Mouse (Mus musculus): Measurements from ENCODE around the gene Atp1a2.
A peak's percentile ranks its signal among the peaks of the same experiment; 100 is the strongest.

Gene Atp1a2

GRCm38 (mm10) chr1:172297611-172298537, at the start of gene Atp1a2:
TSS of gene Atp1a2 (minus strand) at chr1:172298064.
- no peak for DNase-seq (ENCODE audit: low read depth, low spot score)

DNA sequence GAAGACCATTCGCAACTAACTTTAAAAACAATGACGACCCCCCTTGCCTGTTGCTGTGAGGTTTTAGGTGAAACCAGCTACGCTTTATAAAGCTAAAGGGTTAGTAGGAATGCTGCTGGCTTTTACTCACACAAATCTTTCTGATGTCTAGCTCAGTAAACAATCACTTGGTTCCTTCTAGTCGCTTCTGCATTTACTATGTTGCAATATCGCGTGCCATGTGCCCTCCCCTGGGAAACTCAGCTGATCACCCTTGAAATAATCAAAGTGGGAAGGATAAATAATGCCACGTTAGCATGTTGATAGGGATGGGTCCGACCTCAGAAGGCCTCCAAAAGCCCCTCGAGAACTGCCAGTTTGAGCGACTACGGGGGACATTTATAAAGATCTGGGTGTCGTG, 49.5 kb upstream of the Atp1a2 start:
- DNase-seq (ENCODE audit: low read depth, low spot score): no peak

DNA sequence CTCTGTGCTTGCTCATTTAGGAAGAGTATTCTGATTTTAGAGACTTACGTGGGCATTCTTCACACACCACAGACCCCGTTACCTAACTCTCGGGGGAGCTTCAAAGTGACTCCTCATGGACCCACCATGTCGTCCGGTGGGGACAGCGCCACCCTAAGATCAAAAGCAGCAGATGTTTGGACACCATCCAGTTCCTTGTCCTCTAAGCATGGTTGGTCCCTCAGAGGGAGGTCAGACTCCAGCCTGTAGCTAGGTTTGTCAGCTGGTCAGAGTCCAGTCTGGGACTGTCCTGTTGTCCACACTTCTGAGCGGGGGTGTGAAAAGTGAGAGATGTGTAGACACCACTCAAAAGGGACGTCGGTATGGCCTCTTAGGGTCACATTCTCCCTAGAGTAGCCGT, 48.8 kb upstream of the Atp1a2 start:
- DNase-seq (ENCODE audit: low read depth, low spot score): no peak

DNA sequence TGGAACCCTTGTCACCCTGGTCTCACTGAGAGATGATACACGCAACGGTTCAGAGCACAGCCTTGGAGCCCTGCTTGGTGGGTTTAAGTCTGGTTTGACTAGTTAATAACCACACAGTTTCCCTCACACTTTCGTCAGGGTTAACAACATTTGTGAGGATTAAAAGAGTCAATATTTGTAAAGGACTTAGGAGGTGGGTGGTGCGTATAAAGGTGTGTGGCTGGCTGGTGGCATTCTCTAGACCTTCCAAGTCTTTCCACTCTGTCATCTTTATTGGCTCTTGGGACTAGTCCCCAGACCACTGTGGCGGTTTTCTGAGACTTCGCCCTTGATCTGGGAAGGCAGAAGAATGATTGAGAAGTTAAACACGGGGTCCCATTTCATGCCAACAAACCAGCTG, 47.0 kb upstream of the Atp1a2 start:
- DNase-seq (ENCODE audit: low read depth, low spot score): no peak

- no peak for DNase-seq (ENCODE audit: low read depth, low spot score)
Observed at GRCm38 (mm10) chr1:172343914-172344313, 46.0 kb upstream of the Atp1a2 start.

GRCm38 (mm10) chr1:172342729-172343128, 44.9 kb upstream of the Atp1a2 start:
- DNase-seq (ENCODE audit: low read depth, low spot score): no peak

DNA sequence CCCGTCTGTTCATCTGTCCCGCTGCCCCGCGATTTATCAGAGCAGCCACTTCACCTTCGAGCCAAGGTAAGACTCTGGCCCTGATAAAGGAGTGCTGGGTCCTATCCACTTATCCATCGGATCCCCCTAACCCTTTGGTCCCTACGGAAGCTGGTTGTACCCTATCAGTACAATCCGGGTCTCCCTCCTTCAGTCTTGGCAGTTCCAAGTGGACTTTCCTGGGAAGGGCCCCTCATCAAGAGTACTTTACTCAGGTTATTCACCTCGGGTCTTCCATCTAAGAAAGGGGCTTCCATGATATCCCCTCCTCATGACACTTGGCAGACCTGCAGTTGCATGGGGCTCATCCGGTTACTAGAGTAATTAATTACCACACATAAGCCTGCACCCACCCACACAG, 43.5 kb upstream of the Atp1a2 start:
- no peak for DNase-seq (ENCODE audit: low read depth, low spot score)

DNA sequence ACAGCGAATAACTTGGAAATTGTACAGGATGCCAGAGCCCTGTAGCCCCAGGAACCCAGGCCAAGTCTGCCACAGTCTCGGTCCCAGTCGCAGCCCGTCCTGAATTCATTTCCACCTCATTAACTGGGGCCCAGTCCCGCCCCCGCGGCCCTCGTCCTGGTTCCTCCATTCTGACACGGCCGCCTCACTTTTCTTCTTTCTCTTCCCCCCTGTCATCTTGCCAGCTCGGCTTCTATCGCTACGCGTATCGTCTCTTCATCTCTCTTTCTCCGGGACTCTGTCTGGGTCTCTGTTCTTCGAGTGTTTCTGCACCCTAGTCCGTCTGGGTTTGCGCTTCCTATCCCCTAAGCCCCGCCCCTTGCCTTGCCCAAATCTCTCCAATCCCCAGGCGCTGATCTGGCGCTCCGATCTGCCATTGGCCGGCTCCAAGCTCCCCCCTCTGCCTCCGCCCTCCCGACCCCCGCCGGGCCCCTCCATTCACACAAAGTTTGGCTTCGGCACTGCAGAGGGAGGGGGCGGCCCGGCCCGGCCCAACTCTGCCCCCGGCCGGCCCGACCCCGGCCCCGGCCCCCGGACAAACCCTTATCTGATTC, 43.0 kb upstream of the Atp1a2 start, which contains the start of gene Kcnj10:
TSS of gene Kcnj10 (plus strand) at position 482 of the 593 bp plus-strand sequence.
- peak; percentile 55 for DNase-seq (ENCODE audit: low read depth, low spot score)

DNA sequence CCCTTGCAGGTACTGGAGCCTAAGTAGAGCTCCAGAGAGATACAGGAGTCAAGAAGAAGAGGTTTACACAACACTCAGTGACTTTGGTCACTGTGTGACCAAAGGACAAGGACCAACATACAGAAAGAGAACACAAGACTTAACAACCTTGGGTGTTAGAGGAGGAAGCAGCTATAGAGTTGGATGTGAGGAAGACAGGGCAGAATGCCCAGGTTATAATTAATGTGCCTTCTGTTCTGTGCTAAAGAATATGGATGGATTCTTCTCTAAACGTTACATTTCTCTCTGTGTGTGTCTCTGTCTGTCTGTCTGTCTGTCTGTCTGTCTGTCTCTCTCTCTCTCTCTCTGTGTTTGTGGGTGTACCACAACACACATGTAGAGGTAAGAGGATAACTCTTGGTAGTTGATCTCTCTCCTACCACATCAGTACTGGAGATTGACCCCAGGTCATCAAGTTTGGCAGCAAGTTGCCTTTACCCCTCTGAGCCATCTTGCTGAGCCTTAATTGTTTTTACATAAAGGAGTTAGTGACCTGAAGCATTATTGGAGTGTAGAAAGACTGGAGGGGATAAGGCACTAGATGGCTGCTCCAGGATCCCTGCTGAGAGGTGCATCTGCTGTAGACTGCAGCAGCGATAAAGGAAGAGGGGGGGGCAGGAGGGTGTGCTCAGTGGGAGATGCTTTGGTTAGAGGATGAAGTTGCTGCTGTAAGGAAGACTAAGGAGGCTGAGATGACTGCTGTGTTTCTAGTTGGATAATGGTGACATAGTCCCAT, 39.7 kb upstream of the Atp1a2 start:
- DNase-seq (ENCODE audit: low read depth, low spot score): no peak

DNA sequence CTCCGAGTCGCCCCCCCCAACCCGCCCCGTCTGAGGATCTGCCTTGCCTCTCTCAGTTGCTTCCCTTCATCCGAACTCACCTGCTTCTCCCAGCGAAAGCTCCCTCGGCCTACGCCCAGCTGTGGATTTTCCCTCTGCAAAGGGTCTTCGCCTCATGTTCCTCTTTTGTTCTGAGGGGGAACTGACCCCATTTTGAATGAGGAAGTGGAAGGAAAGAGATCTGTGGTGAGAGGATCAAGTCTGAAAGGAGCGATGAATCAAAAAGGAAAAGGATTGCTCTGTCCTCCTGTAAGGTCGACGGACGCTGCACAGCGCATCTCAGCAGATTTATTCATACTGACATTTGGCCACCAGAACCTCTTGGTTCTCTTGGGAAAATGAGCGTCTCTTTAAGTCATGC, 37.9 kb upstream of the Atp1a2 start:
- DNase-seq (ENCODE audit: low read depth, low spot score): no peak

GRCm38 (mm10) chr1:172333512-172333911, 35.6 kb upstream of the Atp1a2 start:
- DNase-seq (ENCODE audit: low read depth, low spot score): no peak

DNA sequence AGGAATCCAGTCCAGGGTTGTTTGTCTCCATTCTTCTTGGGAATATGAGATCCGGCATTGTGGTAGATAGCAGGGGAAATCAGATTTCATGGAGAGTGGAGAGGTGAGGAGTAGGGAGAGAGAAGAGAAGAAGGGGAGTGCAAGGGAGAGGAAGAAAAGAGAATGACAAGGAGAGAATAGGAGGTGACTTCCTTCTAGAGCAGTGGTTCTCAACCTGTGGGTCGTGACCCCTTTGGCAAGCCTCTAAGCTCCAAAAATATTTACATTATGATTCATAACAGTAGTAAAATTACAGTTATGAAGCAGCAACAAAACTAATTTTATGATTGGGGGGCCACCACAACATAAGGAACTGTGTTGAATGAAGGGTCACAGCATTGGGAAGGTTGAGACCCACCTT, 35.1 kb upstream of the Atp1a2 start:
- DNase-seq (ENCODE audit: low read depth, low spot score): no peak

DNA sequence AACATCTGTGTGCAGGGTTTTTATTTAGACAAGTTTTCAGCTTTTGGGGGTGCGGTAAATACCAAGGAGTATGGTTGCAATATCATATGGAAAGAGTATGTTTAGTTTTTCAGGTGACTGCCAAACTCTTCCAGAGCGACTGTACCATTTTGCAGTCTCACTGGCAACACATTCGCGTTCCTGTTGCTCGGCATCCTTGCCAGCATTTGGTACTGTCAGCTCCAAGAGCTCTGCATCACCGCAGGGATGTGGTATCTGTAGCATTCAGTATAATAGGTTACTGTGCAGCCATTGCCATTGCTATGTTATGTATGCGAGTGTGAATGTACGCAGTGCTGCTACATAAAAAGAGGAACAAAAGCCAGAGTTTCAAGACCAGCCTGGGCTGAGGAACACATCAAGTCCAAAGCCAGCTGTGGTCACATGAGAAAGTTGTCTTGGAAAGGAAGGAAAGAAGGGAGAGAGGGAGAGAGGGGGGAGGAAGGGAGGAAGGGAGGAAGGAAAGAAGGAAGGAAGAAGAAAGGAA, 33.6 kb upstream of the Atp1a2 start:
- DNase-seq (ENCODE audit: low read depth, low spot score): no peak

- DNase-seq (ENCODE audit: low read depth, low spot score): no peak
Observed at GRCm38 (mm10) chr1:172329616-172330015, 31.8 kb upstream of the Atp1a2 start.

DNA sequence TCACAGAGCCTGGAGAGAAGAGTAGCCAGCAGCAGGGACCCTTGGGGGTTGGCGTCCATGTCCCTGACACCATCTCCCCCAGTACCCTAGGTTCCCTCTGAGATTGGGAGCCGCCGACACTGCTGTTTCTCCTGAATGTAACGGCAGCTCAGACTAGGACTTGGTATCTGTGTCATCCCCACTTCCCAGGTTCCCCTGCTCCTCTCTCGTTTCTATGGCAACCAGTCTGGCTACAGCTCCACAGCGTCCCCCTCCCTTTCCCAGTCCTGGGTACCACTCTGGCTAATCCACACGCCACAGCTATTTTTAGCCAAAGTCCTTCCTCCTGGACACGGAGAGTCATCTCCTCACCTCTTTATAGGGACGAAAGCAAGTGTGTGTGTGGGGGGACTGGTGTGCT, 31.3 kb upstream of the Atp1a2 start, which contains the start of gene Kcnj9:
TSS of gene Kcnj9 (minus strand) at position 188 of the 400 bp plus-strand sequence.
- no peak for DNase-seq (ENCODE audit: low read depth, low spot score)

DNA sequence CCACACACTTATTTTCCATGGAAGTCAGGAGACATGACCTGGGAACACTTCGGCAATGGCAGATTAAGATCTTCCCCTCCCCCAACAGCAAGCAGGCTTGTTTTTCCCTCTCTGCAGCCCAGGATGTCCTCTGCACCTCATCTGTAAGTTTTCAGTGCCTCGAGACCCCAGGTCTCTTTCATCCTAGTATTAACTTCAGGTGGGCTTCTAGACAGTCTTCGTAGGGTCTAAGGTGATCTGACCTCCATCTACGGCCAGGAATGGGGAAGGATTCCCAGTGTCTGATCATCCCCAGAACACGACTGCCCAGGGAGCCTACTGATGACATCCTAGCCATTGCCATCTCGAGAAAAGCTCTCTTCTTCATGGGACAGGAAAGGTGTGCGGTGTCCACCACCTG, 30.6 kb upstream of the Atp1a2 start:
- no peak for DNase-seq (ENCODE audit: low read depth, low spot score)

DNA sequence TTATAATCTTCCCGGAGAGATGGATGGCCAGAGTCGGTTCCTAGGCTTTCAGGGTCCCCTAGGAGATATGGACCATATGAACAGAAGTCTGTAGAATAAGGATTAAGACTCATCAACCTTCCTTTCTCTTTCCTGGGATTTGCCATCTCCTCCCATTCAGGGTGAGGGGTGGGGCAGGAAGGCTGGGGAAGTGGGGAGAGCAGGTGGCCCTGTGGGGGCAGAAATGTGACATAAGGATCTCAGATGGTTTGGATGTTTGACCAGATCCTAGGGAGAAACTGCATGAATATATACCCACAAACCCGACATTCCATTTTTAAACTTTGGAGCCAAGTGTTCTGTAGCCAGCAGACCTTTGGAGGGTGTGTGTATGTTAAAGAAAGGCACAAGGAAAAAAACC, 30.2 kb upstream of the Atp1a2 start:
- DNase-seq (ENCODE audit: low read depth, low spot score): no peak

GRCm38 (mm10) chr1:172327206-172328001, 29.5 kb upstream of the Atp1a2 start:
- DNase-seq (ENCODE audit: low read depth, low spot score): no peak

- no peak for DNase-seq (ENCODE audit: low read depth, low spot score)
Observed at GRCm38 (mm10) chr1:172326684-172327083, 28.8 kb upstream of the Atp1a2 start.

DNA sequence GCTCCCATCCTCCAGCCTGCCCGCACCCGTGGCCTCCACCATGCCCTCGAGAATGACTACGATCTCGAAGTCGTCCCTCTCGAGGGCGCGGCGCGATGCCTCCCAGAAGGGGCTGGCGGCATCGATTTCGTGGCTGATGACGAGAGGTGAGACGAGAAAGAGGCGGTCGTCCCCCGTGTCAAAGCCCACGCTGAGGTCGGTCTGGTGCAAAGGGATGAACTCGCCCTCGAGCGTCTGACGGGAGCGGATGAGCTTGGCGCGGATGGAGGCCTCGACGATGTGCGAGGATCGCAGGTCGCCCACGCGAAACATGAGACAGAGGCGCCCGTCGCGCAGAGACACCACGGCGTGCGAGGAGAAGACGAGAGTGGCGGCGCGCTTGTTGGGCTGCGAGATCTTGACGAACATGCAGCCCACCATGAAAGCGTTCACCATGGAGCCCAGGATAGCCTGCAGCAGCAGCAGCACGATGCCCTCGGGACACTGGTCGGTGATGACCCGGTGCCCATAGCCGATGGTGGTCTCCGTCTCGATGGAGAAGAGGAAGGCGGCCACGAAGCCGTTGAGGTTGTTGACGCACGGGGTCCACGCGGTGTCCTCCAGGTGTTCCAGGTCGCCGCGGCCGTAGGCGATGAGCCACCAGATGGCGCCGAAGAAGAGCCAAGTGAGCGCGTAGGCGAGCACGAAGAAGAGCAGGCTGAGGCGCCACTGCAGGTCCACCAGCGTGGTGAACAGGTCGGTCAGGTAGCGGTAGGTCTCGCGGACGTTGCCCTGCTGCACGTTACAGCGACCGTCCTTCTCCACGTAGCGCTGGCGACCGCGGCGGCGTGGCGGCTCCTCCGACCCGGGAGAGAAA, 28.0 kb upstream of the Atp1a2 start:
- DNase-seq (ENCODE audit: low read depth, low spot score): peak; percentile 49
